Mouse (Mus musculus) C2C12 (cell line): ENCODE data around the gene Zkscan16. TPM values are rescaled to one million over a fixed set of nuclear protein-coding genes. Genes with fewer than 3 reads are reported as not detected.

Experiments used
- H3K27me3 ChIP-seq: one replicate; pipeline ENCODE4 v1.6.1; 2011; ENCODE audit not compliant: control insufficient read depth, insufficient read depth, insufficient read length
- H3K36me3 ChIP-seq: one replicate; pipeline ENCODE4 v1.6.1; 2011; ENCODE audit not compliant: control insufficient read depth, insufficient read depth
- H3K4me3 ChIP-seq: one replicate; pipeline ENCODE4 v1.5.1; 2011; ENCODE audit warnings: mild to moderate bottlenecking, control low read depth; ENCODE audit not compliant: poor library complexity, insufficient read depth, severe bottlenecking
- H3K79me2 ChIP-seq: one replicate; pipeline ENCODE4 v1.6.1; 2011; ENCODE audit not compliant: control insufficient read depth, insufficient read depth
- H3K79me3 ChIP-seq: one replicate; pipeline ENCODE4 v1.6.1; 2011; ENCODE audit warnings: low read depth, control low read depth
- H3ac ChIP-seq: one replicate; pipeline ENCODE3; 2011; ENCODE audit warnings: low read depth; ENCODE audit not compliant: control insufficient read depth, insufficient read length
- CEBPB ChIP-seq: IDR thresholded peaks from one replicate; pipeline ENCODE4 v1.6.1; 2011; ENCODE audit warnings: low read depth, mild to moderate bottlenecking, control low read depth, moderate library complexity
- CTCF ChIP-seq: IDR thresholded peaks from one replicate; pipeline ENCODE4 v1.5.1; 2011; ENCODE audit not compliant: control insufficient read depth, insufficient read depth, insufficient read length
- FOSL1 ChIP-seq: IDR thresholded peaks from one replicate; pipeline ENCODE4 v1.8.0; 2011; ENCODE audit warnings: mild to moderate bottlenecking, low read length; ENCODE audit not compliant: poor library complexity, insufficient read depth, severe bottlenecking
- MAX ChIP-seq: IDR thresholded peaks from one replicate; pipeline ENCODE4 v1.6.1; 2011; ENCODE audit warnings: mild to moderate bottlenecking, control low read depth
- MYOD1 ChIP-seq: IDR thresholded peaks from one replicate; pipeline ENCODE4 v1.6.1; 2011; ENCODE audit warnings: low read depth; ENCODE audit not compliant: control insufficient read depth, insufficient read length
- MYOG ChIP-seq: IDR thresholded peaks from one replicate; pipeline ENCODE4 v1.6.1; 2011; ENCODE audit not compliant: control insufficient read depth, insufficient read length; ENCODE audit errors: extremely low read depth
- USF1 ChIP-seq: IDR thresholded peaks from one replicate; pipeline ENCODE4 v1.6.1; 2011; ENCODE audit warnings: low read depth, mild to moderate bottlenecking, control low read depth, moderate library complexity
- polyA plus RNA-seq: library from polyadenylated mRNA; unstranded; fragments of >200 nt; fragmentation: generic; extraction: Trizol; gene quantifications from one replicate; pipeline ENCODE4 v1.2.1, GENCODE M21; 2012; ENCODE audit warnings: missing spikeins

The Zkscan16 gene
- polyA plus RNA-seq, 1 experiment = 0.01 TPM

DNA sequence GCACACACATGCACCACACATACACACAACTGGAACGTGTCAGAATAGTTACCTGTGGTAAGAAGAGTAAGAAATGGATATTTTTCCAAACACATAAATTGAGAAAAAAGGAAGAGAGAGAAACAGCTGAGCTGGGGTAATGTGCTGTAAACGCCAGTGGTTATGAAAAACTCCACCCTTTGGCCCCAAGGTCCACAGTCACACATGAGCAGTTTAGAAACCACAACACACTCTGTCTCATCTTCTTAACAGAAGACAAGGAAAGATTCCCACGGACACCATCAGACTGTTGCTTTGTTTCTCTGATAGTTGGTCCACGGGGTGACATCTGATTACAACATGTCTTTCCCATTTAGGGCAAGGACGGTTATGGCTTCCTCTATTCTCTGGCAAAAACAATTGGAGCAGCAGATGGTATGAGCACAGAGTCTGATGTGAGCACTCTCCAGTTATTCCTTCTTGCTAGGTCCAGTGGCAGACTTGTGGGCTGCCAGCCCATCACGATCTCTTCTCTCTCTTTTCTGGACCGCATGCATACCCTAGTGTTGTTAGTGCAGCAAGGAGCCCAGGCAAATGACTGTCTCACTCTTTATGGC lies 46.0 kb downstream of the Zkscan16 start:
- no peak for TF ChIP-seq MYOG
- no peak for TF ChIP-seq CEBPB
- no peak for TF ChIP-seq USF1
- no peak for TF ChIP-seq MYOD1
- no peak for TF ChIP-seq MAX
- no peak for TF ChIP-seq CTCF
- TF ChIP-seq FOSL1 = no peak
- H3K79me3 ChIP-seq = no peaks in the 10 kb centered on the region
- H3K79me2 ChIP-seq = no peaks in the 10 kb centered on the region
- no peaks in the 10 kb centered on the region for H3K27me3 ChIP-seq
- H3K4me3 ChIP-seq = no peak overlapping the region
- no peaks in the 10 kb centered on the region for H3K36me3 ChIP-seq
- no peak overlapping the region for H3ac ChIP-seq

DNA sequence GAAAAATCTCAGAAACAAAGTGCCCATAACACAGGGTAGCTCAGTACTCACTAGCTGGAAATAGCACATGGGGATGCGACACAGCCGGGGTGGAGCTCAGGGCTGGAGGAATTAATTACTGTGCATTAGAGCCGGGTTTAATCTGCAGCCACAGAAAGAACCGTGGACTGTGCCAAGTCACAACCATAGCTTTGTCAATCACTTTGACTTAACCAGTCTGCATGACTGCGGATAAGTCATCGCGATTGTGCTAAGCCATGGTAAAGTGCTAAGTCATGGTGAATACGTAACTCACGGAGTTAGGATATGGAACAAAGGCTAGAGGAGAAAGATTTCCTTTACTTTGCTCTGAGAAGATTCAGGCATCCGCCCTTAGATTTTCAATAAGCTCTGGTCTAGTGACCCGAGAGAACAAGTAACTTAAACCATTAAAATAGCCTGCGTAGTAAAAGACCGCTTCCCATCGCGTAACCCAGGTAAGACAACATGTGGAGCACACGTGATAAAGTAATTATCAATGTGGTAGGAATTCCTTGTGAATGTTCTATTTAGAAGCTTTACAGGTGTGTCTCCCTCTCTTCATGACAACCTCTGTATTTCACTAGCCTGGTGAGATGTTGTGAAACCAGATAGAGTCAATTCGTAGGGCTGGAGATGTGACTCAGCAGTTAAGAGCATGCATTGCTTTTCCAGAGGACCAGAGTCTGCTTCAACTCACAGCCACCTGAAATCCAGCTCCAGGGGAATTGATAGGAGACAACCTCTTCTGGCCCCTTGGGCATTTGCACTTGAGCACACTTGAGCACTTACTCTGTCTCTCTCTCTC lies 47.4 kb downstream of the Zkscan16 start:
- TF ChIP-seq CEBPB (no peak), MYOD1 (no peak)
- no peak overlapping the region for H3K4me3 ChIP-seq
- H3K27me3 ChIP-seq = no peaks in the 10 kb centered on the region
- no peak overlapping the region for H3ac ChIP-seq
- H3K79me3 ChIP-seq = no peaks in the 10 kb centered on the region
- H3K36me3 ChIP-seq = no peaks in the 10 kb centered on the region
- no peaks in the 10 kb centered on the region for H3K79me2 ChIP-seq

DNA sequence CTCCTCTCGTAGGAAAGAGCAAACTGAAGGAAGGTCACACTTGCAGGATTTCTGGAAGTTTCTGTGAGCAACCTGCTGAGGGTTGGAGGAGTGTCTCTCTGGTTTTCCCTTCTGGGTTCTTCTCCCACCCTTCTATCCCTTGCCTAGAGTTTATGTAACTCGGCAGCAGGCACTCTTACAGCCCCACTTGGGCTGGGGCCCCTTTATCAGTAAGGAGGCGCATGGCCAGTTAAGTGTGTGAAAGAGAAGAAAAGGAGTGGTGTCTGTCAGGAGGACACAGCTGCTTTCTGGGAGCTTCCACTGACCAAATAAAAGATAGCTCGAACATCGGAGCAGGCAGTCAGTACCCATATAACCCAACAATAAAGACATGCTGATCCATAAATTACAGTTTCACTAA lies 48.8 kb downstream of the Zkscan16 start:
- Histone ChIP-seq H3K27me3 (no peaks in the 10 kb centered on the region), H3K79me2 (no peaks in the 10 kb centered on the region), H3K79me3 (no peaks in the 10 kb centered on the region), H3K36me3 (no peaks in the 10 kb centered on the region), H3ac (no peak overlapping the region), H3K4me3 (no peak overlapping the region)
- no peak for TF ChIP-seq USF1
- TF ChIP-seq FOSL1 = no peak
- no peak for TF ChIP-seq MYOD1
- TF ChIP-seq MYOG = no peak
- no peak for TF ChIP-seq MAX
- no peak for TF ChIP-seq CEBPB
- no peak for TF ChIP-seq CTCF

DNA sequence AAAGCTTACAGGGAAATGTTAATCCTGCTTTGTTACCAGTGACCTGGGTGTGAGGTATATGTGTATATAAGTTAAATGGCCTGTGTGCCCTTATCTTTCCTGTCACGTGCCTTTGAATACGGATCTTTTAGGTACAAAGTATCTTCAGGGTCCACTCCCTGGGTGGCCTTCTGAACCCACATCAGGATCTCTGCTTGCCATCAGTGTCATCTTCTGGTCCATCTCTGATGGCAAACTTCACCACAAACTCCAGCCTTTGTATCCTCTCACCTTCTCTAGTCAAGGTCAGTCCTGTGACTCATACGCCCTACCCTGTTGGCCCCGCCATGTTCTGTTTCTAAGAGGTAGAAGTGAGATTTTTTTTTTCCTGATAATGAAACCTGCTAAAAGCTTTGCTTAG lies 51.3 kb downstream of the Zkscan16 start, which contains the start of gene Dnajc25:
TSS of gene Dnajc25 (plus strand) at position 301 of the 400 bp plus-strand sequence.
- H3K4me3 ChIP-seq = no peak within 1 kb of the TSS
- H3K79me3 ChIP-seq = no peaks in the 10 kb centered on the region
- TF ChIP-seq MAX (no peak), FOSL1 (no peak), USF1 (no peak), CEBPB (no peak), MYOG (no peak), CTCF (no peak), MYOD1 (no peak)
- H3K36me3 ChIP-seq = no peaks in the 10 kb centered on the region
- no peak within 1 kb of the TSS for H3ac ChIP-seq
- H3K27me3 ChIP-seq = no peaks in the 10 kb centered on the region
- no peaks in the 10 kb centered on the region for H3K79me2 ChIP-seq

DNA sequence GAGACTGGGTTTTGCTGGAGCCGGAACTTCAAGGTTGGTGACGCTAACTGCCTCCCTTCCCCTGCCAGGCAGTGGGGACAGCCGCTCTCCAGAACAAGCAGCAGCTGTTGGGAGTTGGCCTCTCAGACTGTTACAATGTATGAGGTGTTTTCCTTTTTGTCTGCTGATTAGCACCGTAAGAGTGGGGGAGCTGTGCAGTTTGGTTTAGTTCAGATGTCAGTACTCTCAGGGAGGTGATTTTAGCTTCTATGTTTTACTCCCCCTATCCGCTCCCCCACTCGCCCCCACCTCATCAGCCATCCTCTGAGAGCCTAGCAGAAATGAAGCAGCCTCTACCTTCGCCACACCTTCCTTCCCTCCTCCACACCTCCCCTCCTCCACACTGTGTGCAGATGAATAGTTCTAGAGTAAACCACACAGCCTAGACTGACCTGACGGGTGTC lies 51.8 kb downstream of the Zkscan16 start:
- H3K27me3 ChIP-seq = no peaks in the 10 kb centered on the region
- TF ChIP-seq CTCF (no peak), FOSL1 (no peak), USF1 (no peak), MYOD1 (no peak), CEBPB (no peak), MYOG (no peak), MAX (no peak)
- H3K4me3 ChIP-seq = no peak overlapping the region
- H3K79me2 ChIP-seq = no peaks in the 10 kb centered on the region
- no peak overlapping the region for H3ac ChIP-seq
- H3K79me3 ChIP-seq = no peaks in the 10 kb centered on the region
- H3K36me3 ChIP-seq = no peaks in the 10 kb centered on the region

DNA sequence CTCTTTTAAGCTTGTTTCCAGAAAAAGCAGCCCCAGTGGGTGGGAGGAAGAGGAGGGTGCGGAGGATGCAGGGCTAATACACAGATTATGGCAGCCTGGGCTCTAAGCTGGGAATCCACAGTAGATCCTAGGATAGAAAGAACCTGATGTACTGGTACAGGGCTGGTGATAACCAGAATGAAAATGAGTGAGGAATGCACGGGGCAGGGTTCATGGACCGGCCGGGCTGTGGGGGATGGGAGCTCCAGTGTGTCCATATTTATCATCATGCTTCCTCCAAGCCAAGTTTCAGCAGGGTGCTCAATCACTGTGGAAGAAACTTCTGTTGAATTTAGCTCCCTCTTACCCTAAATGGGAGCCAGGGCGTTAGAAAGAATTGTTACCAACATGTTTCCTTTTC lies 53.7 kb downstream of the Zkscan16 start:
- Histone ChIP-seq H3ac (no peak overlapping the region), H3K79me2 (no peaks in the 10 kb centered on the region), H3K27me3 (no peaks in the 10 kb centered on the region), H3K4me3 (no peak overlapping the region), H3K36me3 (no peaks in the 10 kb centered on the region), H3K79me3 (no peaks in the 10 kb centered on the region)
- no peak for TF ChIP-seq FOSL1
- no peak for TF ChIP-seq MYOG
- TF ChIP-seq MAX = no peak
- TF ChIP-seq CTCF = no peak
- TF ChIP-seq CEBPB = no peak
- TF ChIP-seq MYOD1 = no peak
- no peak for TF ChIP-seq USF1
